Mouse (Mus musculus) macrophage (primary cell): ENCODE results near the gene Dgke. TPM values are rescaled to one million over a fixed set of nuclear protein-coding genes. Genes with fewer than 3 reads are reported as not detected.
"Not testable (repeated sequence)": the region's sequence is repeated elsewhere in the genome, so short reads cannot be mapped to it uniquely, and the experiment has no call there.

Experiments used
- H3K27ac ChIP-seq: fragments of 350-480 bp; formaldehyde crosslinking; 2 replicates; pipeline ENCODE4 v1.9.0; 2021
- H3K36me3 ChIP-seq: fragments of 350-480 bp; formaldehyde crosslinking; 2 replicates; pipeline ENCODE4 v1.9.0; 2021; ENCODE audit errors: inconsistent target
- H3K4me3 ChIP-seq: fragments of 350-480 bp; formaldehyde crosslinking; 2 replicates; pipeline ENCODE4 v1.9.0; 2021; ENCODE audit errors: inconsistent target
- H3K79me2 ChIP-seq: fragments of 350-480 bp; formaldehyde crosslinking; 2 replicates; pipeline ENCODE4 v1.9.0; 2021; ENCODE audit errors: inconsistent target
- WGBS: methylation state at CpG from one replicate; pipeline ENCODE4 v1.1.7; 2026; ENCODE audit warnings: inconsistent platforms; ENCODE audit not compliant: missing documents; 5-methylcytosine and 5-hydroxymethylcytosine counted together
- polyA plus RNA-seq: library from polyadenylated mRNA; stranded (reverse); fragments of 250-400 nt; gene quantifications from 3 replicates; pipeline ENCODE4 v1.2.4, GENCODE M21; 2018; ENCODE audit warnings: inconsistent platforms

Gene Dgke
- polyA plus RNA-seq, 1 experiment from 2014 or later = 4.9 TPM

DNA sequence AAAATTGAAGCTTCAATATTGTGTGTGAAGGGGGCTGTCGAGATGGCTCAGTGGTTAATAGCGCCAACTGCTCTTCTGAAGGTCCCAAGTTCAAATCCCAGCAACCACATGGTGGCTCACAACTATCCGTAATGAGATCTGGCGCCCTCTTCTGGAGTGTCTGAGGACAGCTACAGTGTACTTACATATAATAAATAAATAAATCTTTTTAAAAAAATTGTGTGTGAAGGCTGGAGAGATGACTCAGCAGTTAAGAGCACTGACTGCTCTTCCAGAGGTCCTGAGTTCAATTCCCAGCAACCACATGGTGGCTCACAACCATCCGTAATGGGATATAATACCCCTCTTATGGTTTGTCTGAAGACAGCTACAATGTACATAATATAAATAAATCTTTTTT, 69.3 kb downstream of the Dgke start:
- 80% methylated on average over 3 of the region's 5 CpGs for WGBS
- not testable (repeated sequence) for H3K36me3 ChIP-seq, H3K4me3 ChIP-seq
- Histone ChIP-seq H3K79me2 (peaks cover 51% of the 10 kb centered on the region), H3K27ac (peak overlapping the region; percentile 97)

DNA sequence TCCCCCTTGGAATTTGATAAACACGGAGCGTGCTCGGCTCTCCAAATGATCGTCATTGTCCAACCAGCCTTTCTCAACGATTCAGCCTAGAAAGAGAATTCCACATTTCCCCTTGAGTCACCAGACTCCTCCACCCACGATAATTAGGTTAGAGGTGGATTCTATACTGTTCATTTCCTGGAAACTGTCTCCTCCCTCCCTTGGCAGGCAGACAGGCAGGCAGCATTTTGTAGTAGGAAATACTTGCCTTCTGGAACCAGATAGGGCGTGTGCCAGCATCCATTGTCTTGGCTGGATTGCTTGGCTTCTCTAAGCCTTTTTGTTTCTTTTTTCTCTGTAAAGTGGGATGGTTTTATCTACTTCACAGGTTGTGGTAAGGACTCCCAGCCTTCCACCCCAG, 70.2 kb downstream of the Dgke start:
- H3K4me3 ChIP-seq = no peak overlapping the region
- peaks cover 5% of the 10 kb centered on the region; the same call in 1 of the 2 replicates for H3K36me3 ChIP-seq
- 67% methylated on average over 7 of the region's 7 CpGs for WGBS
- H3K79me2 ChIP-seq = peaks cover 42% of the 10 kb centered on the region
- peak overlapping the region; percentile 96 for H3K27ac ChIP-seq

DNA sequence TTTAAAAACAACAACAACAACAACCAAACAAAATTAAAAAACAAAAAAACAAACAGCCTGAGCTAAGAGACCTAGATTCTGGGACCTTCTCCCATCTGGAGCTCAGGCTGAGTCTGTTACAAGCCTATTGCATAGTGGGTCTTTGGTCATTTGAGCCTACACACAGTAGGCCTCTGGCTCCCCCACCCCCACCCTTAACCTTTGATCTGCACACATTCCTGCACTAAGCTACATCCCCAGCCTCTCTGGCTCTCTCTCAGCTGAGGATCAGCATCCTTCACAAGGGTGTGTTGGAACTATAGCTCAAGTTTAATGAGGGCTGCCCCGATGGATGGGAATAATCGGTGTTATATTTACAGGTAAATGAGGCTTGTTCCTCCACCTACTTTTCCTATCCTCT, 71.0 kb downstream of the Dgke start:
- H3K4me3 ChIP-seq = no peak overlapping the region
- WGBS = 100% methylated on average over 2 of the region's 2 CpGs
- H3K36me3 ChIP-seq = no peaks in the 10 kb centered on the region
- peak overlapping the region; percentile 96 for H3K27ac ChIP-seq
- H3K79me2 ChIP-seq = peaks cover 34% of the 10 kb centered on the region

DNA sequence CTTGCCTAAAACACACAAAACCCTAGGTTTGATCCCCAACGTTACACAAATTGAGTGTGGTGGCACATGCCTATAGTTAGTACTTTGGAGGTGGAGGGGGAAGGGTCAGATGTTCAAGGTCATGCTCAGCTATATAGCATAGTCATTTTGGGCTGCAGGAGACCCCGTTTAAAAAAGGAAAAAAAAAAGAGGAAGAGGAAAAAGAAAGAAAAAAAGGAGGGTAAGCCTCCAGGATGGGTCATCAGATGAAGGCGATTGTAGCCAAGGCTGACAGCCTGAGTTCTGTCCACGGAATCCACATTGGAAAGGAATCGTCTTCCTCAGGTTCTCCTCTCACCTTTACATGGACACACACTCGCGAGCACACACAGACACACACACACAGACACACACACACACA, 72.2 kb downstream of the Dgke start:
- WGBS = 12% methylated on average over 3 of the region's 7 CpGs
- peaks cover 22% of the 10 kb centered on the region for H3K79me2 ChIP-seq
- H3K36me3 ChIP-seq = no peaks in the 10 kb centered on the region
- H3K4me3 ChIP-seq = no peak overlapping the region
- peak overlapping the region; percentile 96 for H3K27ac ChIP-seq

DNA sequence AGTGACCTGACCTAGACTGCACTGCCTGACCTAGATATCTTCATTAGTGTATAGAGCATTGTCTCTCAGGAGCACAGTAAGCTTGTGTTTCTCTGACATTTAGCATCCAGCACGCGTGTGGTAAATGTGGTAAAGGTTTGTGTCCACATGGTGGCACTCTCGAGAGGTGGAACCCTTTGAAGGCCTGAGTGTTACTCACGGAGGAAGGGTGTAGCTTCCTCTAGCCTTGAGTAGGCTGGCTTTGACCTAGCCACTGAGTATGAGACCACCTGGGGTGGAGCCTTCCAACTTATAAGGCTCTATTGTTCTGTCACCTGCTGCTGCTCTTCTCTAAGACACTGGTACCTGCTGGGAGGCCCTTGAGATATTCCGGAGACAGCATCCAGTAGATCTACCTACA, 73.0 kb downstream of the Dgke start:
- WGBS = 16% methylated on average over 5 of the region's 5 CpGs
- H3K36me3 ChIP-seq = no peaks in the 10 kb centered on the region
- peaks cover 14% of the 10 kb centered on the region for H3K79me2 ChIP-seq
- H3K4me3 ChIP-seq = no peak overlapping the region
- H3K27ac ChIP-seq = peak overlapping the region; percentile 96

DNA sequence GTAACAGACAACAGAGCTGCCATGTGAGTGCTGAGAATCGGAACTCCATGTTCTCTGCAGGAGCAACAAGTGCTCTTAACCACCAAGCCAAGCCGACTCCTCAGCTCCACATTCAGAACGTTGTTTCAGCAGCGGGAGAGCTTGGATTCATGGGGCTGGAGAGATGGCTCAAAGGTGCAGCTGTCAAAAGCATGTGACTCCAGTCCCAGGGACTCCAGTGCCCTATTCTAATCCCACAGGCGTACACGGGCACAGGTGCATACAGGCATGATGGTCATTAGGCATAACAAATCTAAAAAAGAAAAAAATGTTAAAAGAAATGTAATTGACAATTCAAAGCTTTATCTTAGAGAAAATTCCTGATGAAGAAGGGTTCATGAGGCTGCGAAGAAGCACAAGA, 73.5 kb downstream of the Dgke start:
- WGBS = 80% methylated on average over 7 of the region's 7 CpGs
- no peak overlapping the region for H3K4me3 ChIP-seq
- peaks cover 14% of the 10 kb centered on the region for H3K79me2 ChIP-seq
- no peaks in the 10 kb centered on the region for H3K36me3 ChIP-seq
- H3K27ac ChIP-seq = peak overlapping the region; percentile 96

DNA sequence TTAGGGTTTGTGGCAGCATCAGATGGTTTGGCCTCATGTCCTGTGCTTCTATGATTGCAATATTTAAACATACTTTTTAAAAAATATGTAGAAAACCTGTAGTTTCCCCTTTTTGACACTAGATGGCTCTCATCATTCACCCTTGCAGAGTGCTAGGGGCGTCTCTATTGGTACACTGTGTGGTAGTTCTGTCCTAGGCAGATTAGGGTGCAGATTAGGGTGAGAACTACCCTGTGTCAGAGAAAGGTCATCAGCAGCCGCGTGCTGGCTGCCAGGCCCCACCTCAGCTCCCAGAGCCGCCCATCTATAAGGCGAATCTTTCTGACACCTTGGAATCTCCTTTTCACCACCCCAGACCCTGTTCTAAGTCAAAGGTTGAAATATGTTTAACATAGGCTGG, 77.1 kb downstream of the Dgke start:
- 84% methylated on average over 4 of the region's 5 CpGs for WGBS
- H3K36me3 ChIP-seq = no peaks in the 10 kb centered on the region
- H3K27ac ChIP-seq = no peak overlapping the region

DNA sequence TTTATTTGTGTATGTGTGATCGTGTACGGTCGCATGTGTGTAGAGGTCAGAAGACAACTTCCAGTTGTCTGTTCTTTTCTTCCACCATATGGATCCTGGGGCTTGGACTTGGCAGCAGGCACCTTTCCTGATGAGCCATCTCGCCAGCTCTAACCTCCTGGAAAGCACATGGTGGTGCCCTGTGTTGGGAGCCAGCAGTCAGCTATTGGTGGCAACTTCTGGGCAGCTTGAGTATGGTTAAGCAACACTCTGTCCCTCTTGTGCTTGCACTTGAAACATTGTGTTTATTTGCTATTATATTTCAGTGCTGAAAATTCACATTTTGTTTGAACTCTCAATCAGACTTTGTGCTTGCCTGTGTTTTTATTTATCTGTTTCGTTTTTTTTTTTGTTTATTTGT, 77.7 kb downstream of the Dgke start:
- H3K27ac ChIP-seq = no peak overlapping the region
- H3K4me3 ChIP-seq = no peak overlapping the region
- 80% methylated on average over 5 of the region's 5 CpGs for WGBS
- no peaks in the 10 kb centered on the region for H3K36me3 ChIP-seq
- H3K79me2 ChIP-seq = no peaks in the 10 kb centered on the region

More for the DNA sequence above, 77.1 kb downstream of the Dgke start:
- no peak overlapping the region for H3K4me3 ChIP-seq
- H3K79me2 ChIP-seq = no peaks in the 10 kb centered on the region

DNA sequence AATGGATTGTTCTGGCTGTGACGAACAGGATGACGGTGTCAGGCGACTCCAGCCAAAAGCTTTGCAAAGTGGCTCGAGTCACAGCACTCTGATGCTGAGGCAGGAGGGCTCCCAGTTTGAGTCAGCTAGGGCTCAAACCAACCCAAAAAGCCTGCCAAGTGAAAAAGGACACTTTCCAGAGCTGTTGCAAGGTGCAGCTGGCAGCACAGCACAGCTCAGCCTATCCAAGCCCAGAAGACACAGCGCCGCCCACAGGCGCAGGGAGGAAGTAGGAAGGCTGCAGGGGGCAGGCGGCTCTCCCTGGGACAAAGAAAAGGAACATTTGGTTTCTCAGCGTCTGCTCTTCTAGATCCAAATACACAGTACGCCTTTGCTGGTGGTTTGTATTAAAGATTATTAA, 80.0 kb downstream of the Dgke start:
- Histone ChIP-seq H3K27ac (no peak overlapping the region), H3K4me3 (no peak overlapping the region), H3K79me2 (no peaks in the 10 kb centered on the region), H3K36me3 (no peaks in the 10 kb centered on the region)
- 92% methylated on average over 10 of the region's 10 CpGs for WGBS

Other genes starting within 250 kb of the Dgke start
- 4.9 to 14.0 TPM (median 5.7 TPM) in 3 replicates for gene Akap1, start 202.3 kb downstream of the Dgke start, polyA plus RNA-seq
- 284 to 556 TPM (median 477 TPM) in 3 replicates for gene Scpep1, start 111.4 kb downstream of the Dgke start, polyA plus RNA-seq
- not detected in 3 replicates for gene Elobl, start 99.9 kb downstream of the Dgke start, polyA plus RNA-seq
- gene Coil, start 96.6 kb downstream of the Dgke start, polyA plus RNA-seq = 5.1 to 8.0 TPM (median 5.6 TPM) in 3 replicates
- gene Trim25, start 67.5 kb downstream of the Dgke start, polyA plus RNA-seq = 66.7 to 127 TPM (median 117 TPM) in 3 replicates
- not detected in 3 replicates for gene Gm525, start 7.0 kb upstream of the Dgke start, polyA plus RNA-seq
- not detected in 3 replicates for gene Nog, start 235.5 kb upstream of the Dgke start, polyA plus RNA-seq